In genomic region chr10:77735928-77736327, GRCm38 (mm10) we compare ENCODE assay signal across 46 mouse cellular contexts. TPM values are rescaled to one million over a fixed set of nuclear protein-coding genes. Genes with fewer than 3 reads are reported as not detected.
"Had no signal": no experiment of that assay in that cellular context is flagged by ENCODE, and none has a peak within 500 bp of the region (broad histone marks: within the 10 kb centered on the region; RNA-seq: fewer than 3 reads in every experiment).

No protein-coding gene starts in this region.

- H3K36me3 ChIP-seq: limb, embryonic 10.5 days; limb, embryonic 12.5 days; limb, embryonic 13.5 days; limb, embryonic 15.5 days; liver, embryonic 12.5 days; liver, embryonic 13.5 days; liver, embryonic 15.5 days; lung, embryonic 15.5 days; midbrain, embryonic 10.5 days; midbrain, embryonic 12.5 days; midbrain, embryonic 13.5 days; midbrain, embryonic 15.5 days had no signal

- DNase-seq: left cerebral cortex, postnatal 4 days; liver; liver, embryonic 13.5 days; liver, postnatal 0 days; lung, adult 18-20 months; lung, adult 2 months; lung, postnatal 10 days; lung, postnatal 14 days; lung, postnatal 36 days; lung, postnatal 4 days; midbrain, embryonic 14.5 days had no signal

- H3K4me3 ChIP-seq: limb, embryonic 10.5 days; limb, embryonic 12.5 days; limb, embryonic 13.5 days; limb, embryonic 15.5 days; liver, embryonic 12.5 days; liver, embryonic 13.5 days; liver, embryonic 15.5 days; lung, embryonic 15.5 days; megakaryocyte, embryonic 14.5 days; midbrain, embryonic 10.5 days; midbrain, embryonic 12.5 days; midbrain, embryonic 13.5 days; midbrain, embryonic 15.5 days; myocyte had no signal

- H3K4me1 ChIP-seq: limb, embryonic 13.5 days; limb, embryonic 15.5 days; liver, embryonic 12.5 days; liver, embryonic 13.5 days; liver, embryonic 15.5 days; lung, embryonic 15.5 days; midbrain, embryonic 12.5 days; midbrain, embryonic 15.5 days had no signal

- H3K27me3 ChIP-seq: limb, embryonic 12.5 days; limb, embryonic 13.5 days; limb, embryonic 15.5 days; liver, embryonic 12.5 days; liver, embryonic 13.5 days; liver, embryonic 15.5 days; lung, embryonic 15.5 days; midbrain, embryonic 12.5 days; midbrain, embryonic 13.5 days; midbrain, embryonic 15.5 days had no signal

- H3K9me3 ChIP-seq: limb, embryonic 10.5 days; liver, embryonic 15.5 days; lung, embryonic 15.5 days; midbrain, embryonic 12.5 days; midbrain, embryonic 13.5 days; midbrain, embryonic 15.5 days had no signal

- H3K4me2 ChIP-seq: limb, embryonic 12.5 days; limb, embryonic 13.5 days; limb, embryonic 15.5 days; liver, embryonic 11.5 days; liver, embryonic 12.5 days; liver, embryonic 13.5 days; liver, embryonic 15.5 days; lung, embryonic 14.5 days; lung, embryonic 15.5 days; midbrain, embryonic 11.5 days; midbrain, embryonic 12.5 days; midbrain, embryonic 13.5 days; midbrain, embryonic 15.5 days had no signal

- H3K9ac ChIP-seq: limb, embryonic 12.5 days; limb, embryonic 13.5 days; limb, embryonic 15.5 days; liver, embryonic 12.5 days; liver, embryonic 13.5 days; liver, embryonic 14.5 days; liver, embryonic 15.5 days; liver, postnatal 0 days; lung, embryonic 14.5 days; lung, embryonic 15.5 days; midbrain, embryonic 12.5 days; midbrain, embryonic 13.5 days; midbrain, embryonic 15.5 days had no signal

- H3K27ac ChIP-seq: limb, embryonic 10.5 days; limb, embryonic 12.5 days; limb, embryonic 13.5 days; limb, embryonic 15.5 days; liver, embryonic 12.5 days; liver, embryonic 13.5 days; liver, embryonic 14.5 days; liver, embryonic 15.5 days; lung, embryonic 15.5 days; macrophage; midbrain, embryonic 10.5 days; midbrain, embryonic 12.5 days; midbrain, embryonic 13.5 days; midbrain, embryonic 15.5 days had no signal

- ATAC-seq: liver, embryonic 12.5 days; liver, postnatal 0 days; lung, postnatal 0 days; midbrain, embryonic 13.5 days; midbrain, embryonic 15.5 days; midbrain, embryonic 16.5 days had no signal

RNA-seq across cellular contexts. Expression of gene Gm18596, which starts 6.5 kb away (rescaled TPM):
- total RNA-seq: left cerebral cortex, postnatal 10 days; left cerebral cortex, postnatal 14 days; left cerebral cortex, postnatal 25 days; left cerebral cortex, postnatal 36 days; left cerebral cortex, postnatal 4 days; liver, adult 2 months; megakaryocyte progenitor cell, adult 5-6 weeks; megakaryocyte, adult 5-6 weeks; megakaryocyte-erythroid progenitor cell, adult 5-6 weeks; midbrain, postnatal 0 days; monocyte, adult 5-6 weeks had no signal
- polyA plus RNA-seq: limb, embryonic 10.5 days; limb, embryonic 11.5 days; limb, embryonic 12.5 days; limb, embryonic 13.5 days; limb, embryonic 14.5 days; limb, embryonic 15.5 days; liver, adult 2 months; liver, embryonic 11.5 days; liver, embryonic 12.5 days; liver, embryonic 13.5 days; liver, embryonic 14.5 days; liver, embryonic 15.5 days; liver, embryonic 16.5 days; liver, postnatal 0 days; lung, adult 2 months; lung, embryonic 14.5 days; lung, embryonic 15.5 days; lung, embryonic 16.5 days; lung, postnatal 0 days; macrophage; midbrain, embryonic 10.5 days; midbrain, embryonic 11.5 days; midbrain, embryonic 12.5 days; midbrain, embryonic 13.5 days; midbrain, embryonic 14.5 days; midbrain, embryonic 15.5 days; midbrain, embryonic 16.5 days; midbrain, postnatal 0 days; myocyte; neural tube, embryonic 11.5 days had no signal

RNA-seq across cellular contexts. Expression of gene Gm10100, which starts 9.6 kb away (rescaled TPM):
- total RNA-seq: left cerebral cortex, postnatal 10 days; left cerebral cortex, postnatal 14 days; left cerebral cortex, postnatal 25 days; left cerebral cortex, postnatal 36 days; left cerebral cortex, postnatal 4 days; liver, adult 2 months; megakaryocyte progenitor cell, adult 5-6 weeks; megakaryocyte, adult 5-6 weeks; megakaryocyte-erythroid progenitor cell, adult 5-6 weeks; midbrain, postnatal 0 days; monocyte, adult 5-6 weeks had no signal
- polyA plus RNA-seq: limb, embryonic 10.5 days; limb, embryonic 11.5 days; limb, embryonic 12.5 days; limb, embryonic 13.5 days; limb, embryonic 14.5 days; limb, embryonic 15.5 days; liver, adult 2 months; liver, embryonic 11.5 days; liver, embryonic 12.5 days; liver, embryonic 13.5 days; liver, embryonic 14.5 days; liver, embryonic 15.5 days; liver, embryonic 16.5 days; liver, postnatal 0 days; lung, adult 2 months; lung, embryonic 14.5 days; lung, embryonic 15.5 days; lung, embryonic 16.5 days; lung, postnatal 0 days; macrophage; midbrain, embryonic 10.5 days; midbrain, embryonic 11.5 days; midbrain, embryonic 12.5 days; midbrain, embryonic 13.5 days; midbrain, embryonic 14.5 days; midbrain, embryonic 15.5 days; midbrain, embryonic 16.5 days; midbrain, postnatal 0 days; myocyte; neural tube, embryonic 11.5 days had no signal

RNA-seq across cellular contexts. Expression of gene Gm9736, which starts 15.2 kb away (rescaled TPM):
- total RNA-seq: left cerebral cortex, postnatal 10 days; left cerebral cortex, postnatal 14 days; left cerebral cortex, postnatal 25 days; left cerebral cortex, postnatal 36 days; left cerebral cortex, postnatal 4 days; liver, adult 2 months; megakaryocyte progenitor cell, adult 5-6 weeks; megakaryocyte, adult 5-6 weeks; megakaryocyte-erythroid progenitor cell, adult 5-6 weeks; midbrain, postnatal 0 days; monocyte, adult 5-6 weeks had no signal
- polyA plus RNA-seq: limb, embryonic 10.5 days; limb, embryonic 11.5 days; limb, embryonic 12.5 days; limb, embryonic 13.5 days; limb, embryonic 14.5 days; limb, embryonic 15.5 days; liver, adult 2 months; liver, embryonic 11.5 days; liver, embryonic 12.5 days; liver, embryonic 13.5 days; liver, embryonic 14.5 days; liver, embryonic 15.5 days; liver, embryonic 16.5 days; liver, postnatal 0 days; lung, adult 2 months; lung, embryonic 14.5 days; lung, embryonic 15.5 days; lung, embryonic 16.5 days; lung, postnatal 0 days; macrophage; midbrain, embryonic 10.5 days; midbrain, embryonic 11.5 days; midbrain, embryonic 12.5 days; midbrain, embryonic 13.5 days; midbrain, embryonic 14.5 days; midbrain, embryonic 15.5 days; midbrain, embryonic 16.5 days; midbrain, postnatal 0 days; myocyte; neural tube, embryonic 11.5 days had no signal

RNA-seq across cellular contexts. Expression of gene Krtap12-1, which starts 15.5 kb away (rescaled TPM):
- total RNA-seq: left cerebral cortex, postnatal 10 days; left cerebral cortex, postnatal 14 days; left cerebral cortex, postnatal 25 days; left cerebral cortex, postnatal 36 days; left cerebral cortex, postnatal 4 days; liver, adult 2 months; megakaryocyte progenitor cell, adult 5-6 weeks; megakaryocyte, adult 5-6 weeks; megakaryocyte-erythroid progenitor cell, adult 5-6 weeks; midbrain, postnatal 0 days; monocyte, adult 5-6 weeks had no signal
- polyA plus RNA-seq: limb, embryonic 10.5 days; limb, embryonic 11.5 days; limb, embryonic 12.5 days; limb, embryonic 15.5 days; liver, adult 2 months; liver, embryonic 11.5 days; liver, embryonic 12.5 days; liver, embryonic 13.5 days; liver, embryonic 14.5 days; liver, embryonic 15.5 days; liver, embryonic 16.5 days; liver, postnatal 0 days; lung, embryonic 14.5 days; lung, embryonic 15.5 days; lung, embryonic 16.5 days; lung, postnatal 0 days; macrophage; midbrain, embryonic 10.5 days; midbrain, embryonic 11.5 days; midbrain, embryonic 12.5 days; midbrain, embryonic 13.5 days; midbrain, embryonic 14.5 days; midbrain, embryonic 15.5 days; midbrain, embryonic 16.5 days; midbrain, postnatal 0 days; myocyte; neural tube, embryonic 11.5 days had no signal

RNA-seq across cellular contexts. Expression of gene Gm10142, which starts 20.3 kb away (rescaled TPM):
- total RNA-seq: left cerebral cortex, postnatal 10 days; left cerebral cortex, postnatal 14 days; left cerebral cortex, postnatal 25 days; left cerebral cortex, postnatal 36 days; left cerebral cortex, postnatal 4 days; liver, adult 2 months; megakaryocyte progenitor cell, adult 5-6 weeks; megakaryocyte, adult 5-6 weeks; megakaryocyte-erythroid progenitor cell, adult 5-6 weeks; midbrain, postnatal 0 days; monocyte, adult 5-6 weeks had no signal
- polyA plus RNA-seq: limb, embryonic 10.5 days; limb, embryonic 11.5 days; limb, embryonic 12.5 days; limb, embryonic 13.5 days; limb, embryonic 14.5 days; limb, embryonic 15.5 days; liver, adult 2 months; liver, embryonic 11.5 days; liver, embryonic 12.5 days; liver, embryonic 13.5 days; liver, embryonic 14.5 days; liver, embryonic 15.5 days; liver, embryonic 16.5 days; liver, postnatal 0 days; lung, embryonic 14.5 days; lung, embryonic 15.5 days; lung, embryonic 16.5 days; lung, postnatal 0 days; macrophage; midbrain, embryonic 10.5 days; midbrain, embryonic 11.5 days; midbrain, embryonic 12.5 days; midbrain, embryonic 13.5 days; midbrain, embryonic 14.5 days; midbrain, embryonic 15.5 days; midbrain, embryonic 16.5 days; midbrain, postnatal 0 days; myocyte; neural tube, embryonic 11.5 days had no signal
